Mouse (Mus musculus) layer of hippocampus, postnatal 14 days (tissue): Measurements from ENCODE around the gene Plxna4. TPM values are rescaled to one million over a fixed set of nuclear protein-coding genes. Genes with fewer than 3 reads are reported as not detected.
"Not testable (repeated sequence)": the region's sequence is repeated elsewhere in the genome, so short reads cannot be mapped to it uniquely, and the experiment has no call there.

Experiments used
- DNase-seq, 2 experiments: peaks; one replicate each; pipeline ENCODE4 v3.0.0; 2021 to 2022; ENCODE audit warnings: low spot score in 2 of 2, mixed read lengths in 1 of 2
- total RNA-seq, 2 experiments: library from RNA; stranded (reverse); gene quantifications; 2 replicates each; pipeline ENCODE4 v1.2.3; 2021

Gene Plxna4
- total RNA-seq, 2 experiments from 2014 or later, result 113 to 120 TPM

DNA sequence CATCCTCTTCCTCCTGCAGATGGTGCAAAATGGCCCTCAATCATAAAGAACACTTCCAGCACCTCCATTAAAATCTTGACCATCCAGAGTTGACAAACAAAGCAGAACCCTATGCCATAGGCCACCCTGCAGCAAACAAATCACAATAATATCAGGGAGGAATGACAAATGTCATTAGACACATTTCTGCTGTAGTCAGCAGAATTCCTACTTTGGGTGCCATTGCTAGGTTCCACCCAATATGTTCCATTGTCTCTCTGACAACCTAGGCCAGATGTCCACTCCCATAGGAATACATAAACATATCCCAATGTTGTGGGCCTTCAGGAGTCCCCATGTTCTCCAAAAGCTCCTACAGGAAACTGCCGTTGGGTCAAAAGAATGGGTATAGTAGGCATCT, 41.1 kb downstream of the Plxna4 start:
- no peak for DNase-seq

DNA sequence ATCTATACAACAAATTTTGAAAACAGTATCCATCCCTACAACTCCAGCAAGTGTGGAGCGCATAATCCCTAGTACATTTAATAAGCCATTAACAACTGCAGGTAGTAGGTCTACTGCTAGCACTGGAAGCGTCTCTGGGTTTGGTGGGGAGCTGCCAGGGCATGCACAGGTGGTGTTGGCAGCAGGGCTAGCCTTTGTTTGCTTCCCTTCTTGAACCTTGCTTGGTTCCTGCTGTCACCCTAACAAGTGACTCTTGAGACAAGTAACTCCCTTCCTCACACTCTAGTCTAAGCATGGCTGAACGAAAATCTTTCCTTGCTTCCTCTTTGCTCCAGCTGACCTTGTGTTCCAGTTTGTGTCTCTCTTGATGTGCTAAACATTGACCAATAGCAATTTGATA, 44.0 kb downstream of the Plxna4 start:
- no peak for DNase-seq

DNA sequence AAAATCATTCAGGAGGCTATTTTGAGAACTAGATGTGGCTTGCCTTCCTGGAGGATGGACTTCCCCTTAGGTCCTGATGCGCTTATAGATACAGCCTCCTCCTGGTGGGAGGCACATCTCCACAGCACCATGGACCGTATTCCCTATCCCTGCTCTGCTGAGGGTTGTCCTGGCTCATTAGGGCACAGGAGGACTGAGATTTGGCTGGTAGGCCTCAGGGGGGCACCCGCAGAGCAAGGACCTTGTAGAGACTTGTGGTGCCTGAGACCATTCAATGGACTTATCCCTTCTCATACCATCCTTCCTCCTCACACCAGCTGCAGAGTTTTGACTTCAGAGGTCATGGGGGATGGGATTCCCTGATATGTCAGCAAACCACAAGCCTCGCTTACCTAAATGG, 47.8 kb downstream of the Plxna4 start:
- no peak for DNase-seq

DNA sequence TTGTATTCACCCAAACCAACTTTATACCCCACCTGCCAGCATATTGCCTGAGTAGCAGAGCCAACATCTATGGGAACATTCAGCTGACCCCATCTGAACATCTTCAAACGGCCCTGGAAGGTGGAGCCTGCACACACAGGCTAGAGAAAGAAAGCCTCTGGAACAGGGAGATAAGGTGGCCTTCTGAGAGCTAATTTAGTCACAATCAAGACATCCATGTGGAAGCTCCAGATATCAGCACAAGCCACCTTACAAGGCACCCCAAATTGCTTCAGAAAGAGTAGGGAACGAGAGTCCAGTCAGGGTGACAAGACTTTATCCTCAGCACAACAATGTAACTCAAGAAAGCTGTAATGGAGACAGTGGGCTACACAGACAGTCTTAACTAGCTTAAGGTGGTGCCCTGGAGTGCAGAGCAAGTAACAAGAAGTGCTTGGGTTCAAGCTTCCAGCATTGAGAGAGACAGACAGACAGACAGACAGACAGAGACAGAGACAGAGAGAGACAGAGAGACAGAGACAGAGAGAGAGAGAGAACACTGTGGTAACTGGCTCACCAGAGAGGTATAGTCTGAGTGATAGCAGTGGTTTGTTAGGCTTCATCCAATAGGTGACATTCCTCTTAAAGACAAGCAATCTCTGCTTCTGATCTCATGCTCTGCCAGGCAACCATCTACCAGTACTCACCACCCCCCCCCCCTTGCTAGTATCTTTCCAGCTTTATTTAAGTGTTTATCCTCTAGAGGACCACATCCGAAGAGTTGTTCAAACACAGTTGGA, 53.8 kb downstream of the Plxna4 start:
- no peak for DNase-seq

DNA sequence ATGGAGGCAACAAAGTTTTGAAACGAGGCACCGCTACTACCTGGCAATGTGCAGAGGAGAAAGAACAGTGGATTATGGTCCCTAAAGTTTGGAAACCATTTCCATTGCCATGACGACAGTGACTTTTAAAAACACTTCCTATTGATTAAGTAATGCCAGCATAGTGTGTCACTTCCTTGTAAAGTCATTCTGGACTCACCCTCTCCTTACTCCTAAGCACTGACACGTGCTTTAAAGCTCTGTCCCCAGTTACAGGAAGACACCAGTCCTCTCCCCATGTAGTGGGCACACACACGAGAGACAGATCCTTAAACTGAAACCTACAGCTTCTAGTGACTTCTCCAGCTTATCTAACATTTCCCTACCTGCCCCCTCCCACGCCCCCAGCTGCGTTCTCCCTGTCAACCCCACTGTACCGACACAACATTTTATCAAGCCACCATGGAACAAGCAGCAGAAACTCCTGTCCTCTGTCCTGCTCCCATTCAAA, 59.9 kb downstream of the Plxna4 start:
- DNase-seq, result no peak

DNA sequence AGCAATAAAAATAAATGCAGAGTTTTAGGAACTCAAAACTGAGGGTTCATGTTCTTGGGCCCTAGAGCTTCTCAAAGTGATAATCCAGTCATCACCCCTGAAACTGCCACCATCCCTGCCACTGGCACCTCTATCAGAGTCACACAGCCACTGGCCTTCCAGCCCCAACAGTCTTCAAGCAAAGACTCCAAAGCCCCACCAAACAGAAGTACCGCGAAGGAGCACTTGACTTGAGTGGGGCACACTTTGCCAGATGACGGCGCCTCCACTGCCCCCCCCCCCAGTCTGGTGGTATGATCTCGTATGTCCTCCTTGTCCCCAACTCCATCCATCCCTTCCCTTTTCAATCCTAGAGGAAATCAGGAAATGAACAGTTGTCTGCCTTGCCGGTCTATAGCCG, 60.5 kb downstream of the Plxna4 start:
- no peak for DNase-seq

DNA sequence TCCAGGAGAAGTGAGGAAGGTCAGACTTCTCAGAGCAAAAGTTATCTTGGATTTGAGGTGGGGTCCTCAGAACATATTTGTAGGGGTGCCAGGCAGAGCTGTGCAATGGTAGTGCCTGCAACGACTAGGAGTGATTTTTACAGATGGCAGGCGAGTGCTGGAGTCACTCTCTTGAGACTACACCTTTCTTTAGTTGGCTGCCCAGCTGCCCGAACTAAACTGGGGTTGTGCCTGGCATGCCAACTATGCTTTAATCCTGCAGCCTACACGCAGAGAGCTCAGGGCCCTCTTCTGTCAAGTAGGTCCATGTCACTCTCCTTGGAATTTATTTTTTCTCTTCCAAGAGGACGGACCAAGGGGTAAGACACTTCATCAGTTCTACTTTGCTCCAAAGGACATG, 61.2 kb downstream of the Plxna4 start:
- DNase-seq, result no peak

DNA sequence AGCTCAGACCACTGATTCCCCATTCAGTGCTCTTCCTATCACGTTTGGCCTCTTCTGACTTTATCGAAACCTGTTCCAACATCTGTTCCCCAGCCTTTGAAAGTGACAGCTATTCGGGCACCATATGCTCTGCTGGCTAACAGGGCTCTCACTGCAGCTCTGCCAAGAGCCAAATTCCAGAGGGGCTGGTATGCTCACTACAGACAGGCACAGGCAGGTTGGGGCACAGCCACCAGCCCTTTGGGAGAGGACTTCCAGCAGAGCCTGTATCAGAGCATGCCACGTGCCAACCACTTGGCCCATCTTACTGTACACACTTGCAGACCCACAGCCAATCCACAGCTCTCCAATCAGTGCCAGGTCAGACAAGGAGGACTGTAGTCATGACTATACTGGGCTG, 67.9 kb downstream of the Plxna4 start:
- DNase-seq, result peak in 1 of 2 experiments; percentile 57

DNA sequence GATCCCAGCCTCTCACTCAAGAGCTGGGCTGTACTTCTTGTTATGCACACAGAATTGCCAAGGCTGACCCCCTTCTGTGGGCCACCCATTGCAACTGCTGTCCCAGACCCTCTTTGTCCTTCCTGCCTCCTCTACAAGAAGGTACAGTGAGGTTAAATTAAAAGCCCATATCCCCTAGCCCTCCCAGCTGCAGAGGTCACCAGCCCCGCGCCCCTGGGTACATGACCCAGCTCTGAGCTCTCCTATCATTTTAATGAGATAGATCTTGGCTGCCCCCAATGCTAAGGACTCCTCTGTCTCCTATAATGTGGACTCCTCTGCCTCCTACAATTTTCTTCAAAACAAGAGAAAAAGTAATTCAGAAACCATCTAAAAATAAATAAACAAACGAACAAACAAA, 69.4 kb downstream of the Plxna4 start:
- DNase-seq, result no peak

DNA sequence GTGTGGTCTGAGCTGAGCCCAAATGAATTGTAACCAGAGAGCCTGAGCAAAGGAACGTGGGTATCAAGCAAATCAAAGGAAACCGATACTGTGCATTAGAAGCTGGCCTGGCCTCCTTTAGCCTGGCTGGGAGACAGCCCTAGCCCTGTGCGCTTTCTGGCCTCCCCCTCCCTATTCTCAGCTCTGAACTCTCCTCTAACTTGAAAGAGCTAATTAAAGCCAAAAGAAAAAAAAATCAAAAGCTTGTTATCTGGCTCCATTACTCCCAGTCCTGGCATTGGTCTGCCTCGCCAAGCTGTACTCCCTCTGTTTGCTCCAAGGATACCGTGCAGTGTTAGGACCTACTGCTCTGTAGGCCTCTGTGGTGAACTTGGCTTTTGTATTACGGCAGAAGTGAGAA, 73.9 kb downstream of the Plxna4 start:
- DNase-seq, result peak in 1 of 2 experiments; percentile 29

DNA sequence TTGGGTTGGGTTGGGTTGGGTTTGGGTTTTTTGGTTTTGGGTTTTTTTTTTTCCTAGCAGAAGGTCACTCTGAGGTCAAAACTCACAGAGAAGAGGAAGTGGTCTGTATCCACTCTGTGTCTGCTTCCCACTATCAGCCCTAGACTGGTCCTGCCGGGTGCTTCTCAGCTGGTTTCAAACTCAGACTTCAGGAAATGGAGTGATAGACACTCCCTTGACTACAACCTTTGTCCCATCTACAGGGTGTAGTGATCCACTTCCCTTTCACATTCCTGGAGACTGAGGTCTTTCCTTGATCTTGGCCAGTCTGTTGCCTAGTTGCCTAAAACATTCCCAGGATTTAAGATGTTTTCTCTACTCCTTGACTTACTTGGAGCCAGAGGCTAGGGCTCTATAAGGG, 76.0 kb downstream of the Plxna4 start:
- DNase-seq, result no peak

DNA sequence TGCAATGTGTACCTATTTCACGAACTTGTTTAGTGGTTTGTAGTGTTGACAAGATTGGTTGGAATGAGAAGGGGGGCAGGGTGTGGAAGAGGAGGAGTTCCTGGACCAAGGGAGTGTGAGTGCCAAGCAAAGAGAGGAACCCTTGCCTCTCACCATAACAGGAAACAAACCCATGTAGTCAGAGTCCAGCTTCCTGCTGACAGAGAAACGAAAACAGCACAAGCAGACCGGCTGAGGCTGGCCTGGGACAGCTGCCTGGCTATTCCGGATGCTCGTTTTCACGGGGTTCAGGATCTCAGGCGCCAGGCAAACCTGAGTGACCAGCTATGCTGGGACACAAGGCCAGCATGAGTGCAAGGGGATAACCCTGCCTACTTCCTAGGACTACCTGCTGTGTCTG, 77.1 kb downstream of the Plxna4 start:
- DNase-seq, result no peak

DNA sequence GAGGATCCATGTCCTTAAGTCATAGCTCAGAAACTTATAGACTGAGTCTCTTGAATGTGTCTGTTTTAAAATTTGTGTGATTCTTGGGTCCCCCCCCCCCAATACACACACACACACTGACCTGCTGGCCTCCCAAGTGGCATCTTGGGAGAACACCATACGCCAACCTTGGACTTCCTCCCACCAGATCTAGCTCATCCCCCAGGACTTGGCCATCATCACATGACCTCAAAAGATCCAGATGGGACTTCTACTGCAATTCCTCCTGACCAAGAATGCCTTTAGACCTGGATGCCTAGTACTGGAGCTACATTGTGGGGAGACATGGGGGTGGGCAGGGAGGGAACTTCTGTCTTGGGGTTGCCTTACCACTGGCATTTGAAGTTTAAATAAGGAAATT, 77.5 kb downstream of the Plxna4 start:
- DNase-seq, result no peak

DNA sequence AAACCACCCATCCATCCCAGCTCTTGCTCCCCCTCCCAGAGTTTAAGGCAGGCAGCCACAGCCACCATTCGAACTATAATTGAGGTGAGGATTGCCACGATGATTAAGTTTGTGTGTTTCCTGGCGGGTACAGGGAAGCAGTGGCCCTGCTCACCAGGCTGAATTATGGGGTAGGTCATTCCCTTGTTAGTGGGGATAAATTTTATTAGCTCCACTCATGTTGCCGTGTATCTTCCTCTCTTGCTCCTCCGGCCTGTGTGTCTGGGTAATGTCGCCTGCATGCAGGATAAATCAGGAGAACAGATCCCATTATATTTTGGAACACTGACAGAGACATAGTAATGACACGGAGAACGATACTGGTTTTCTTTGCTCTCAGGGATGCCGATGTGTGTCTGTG, 78.9 kb downstream of the Plxna4 start:
- no peak for DNase-seq

DNA sequence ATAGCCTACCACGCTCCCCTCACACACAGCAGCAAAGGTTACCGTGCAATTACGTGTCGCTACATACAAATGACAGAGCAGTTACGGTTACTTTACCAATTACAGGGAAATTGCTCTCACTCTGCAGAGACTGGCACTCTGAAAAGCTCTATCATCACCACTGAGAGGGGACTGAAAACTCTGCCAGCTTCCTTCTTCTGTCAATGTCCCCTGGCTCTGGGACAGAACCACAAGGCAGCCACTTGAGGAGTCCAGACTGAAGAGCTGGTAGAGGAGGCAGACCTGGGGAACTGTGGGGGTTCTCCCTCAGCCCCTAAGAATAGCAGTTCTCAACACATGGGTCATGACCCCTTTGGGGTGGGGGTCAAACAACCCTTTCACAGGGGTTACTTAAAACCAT, 83.0 kb downstream of the Plxna4 start:
- peak in 1 of 2 experiments; percentile 31 for DNase-seq

DNA sequence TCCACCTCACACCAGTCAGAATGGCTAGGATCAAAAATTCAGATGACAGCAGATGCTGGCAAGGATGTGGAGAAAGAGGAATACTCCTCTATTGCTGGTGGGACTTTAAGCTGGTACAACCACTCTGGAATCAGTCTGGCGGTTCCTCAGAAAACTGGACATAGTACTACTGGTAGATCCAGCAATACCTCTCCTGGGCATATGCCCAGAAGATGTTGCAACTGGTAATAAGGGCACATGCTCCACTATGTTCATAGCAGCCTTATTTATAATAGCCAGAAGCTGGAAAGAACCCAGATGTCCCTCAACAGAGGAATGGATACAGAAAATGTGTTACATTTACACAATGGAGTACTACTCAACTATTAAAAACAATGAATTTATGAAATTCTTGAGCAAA, 86.8 kb downstream of the Plxna4 start:
- not testable (repeated sequence) for DNase-seq

DNA sequence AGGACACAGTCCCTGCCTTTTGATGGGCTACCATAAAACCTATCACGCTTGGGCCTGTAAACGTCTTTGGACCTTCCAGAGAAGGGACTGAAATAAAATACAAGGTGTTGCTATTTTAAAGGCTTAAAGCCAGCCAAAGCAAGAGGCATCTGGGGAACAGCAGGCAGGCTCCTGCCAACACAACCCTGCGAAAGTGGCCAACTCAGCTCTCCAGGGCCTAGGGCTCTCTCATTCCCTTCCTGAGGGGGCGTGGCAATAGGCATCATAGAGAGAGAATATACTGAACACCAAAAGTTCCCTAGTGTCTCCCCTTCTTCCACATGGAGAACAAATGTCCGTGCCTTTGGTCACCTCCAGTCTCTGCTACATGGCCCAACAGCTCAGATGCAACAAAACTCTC, 89.9 kb downstream of the Plxna4 start:
- DNase-seq, result no peak

DNA sequence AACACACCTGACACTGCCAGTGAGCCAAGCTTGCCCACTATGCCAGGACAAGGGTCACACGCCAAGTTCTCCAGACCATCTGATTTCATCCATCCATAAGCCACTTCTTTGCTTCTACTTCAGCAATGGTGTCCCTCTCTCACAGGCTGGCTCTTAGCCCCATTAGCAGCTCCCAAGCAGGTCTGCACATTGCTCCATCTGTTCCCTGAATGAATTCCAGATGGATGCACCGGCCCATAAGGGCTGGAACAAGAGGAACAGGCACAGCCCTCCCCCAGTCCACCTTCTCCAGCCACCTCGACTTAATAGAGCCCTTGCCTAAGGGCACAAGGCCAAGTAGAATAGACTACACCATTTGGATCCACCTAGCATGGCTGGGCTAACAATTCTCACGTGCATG, 91.9 kb downstream of the Plxna4 start:
- peak; percentile 46 to 70 for DNase-seq

DNA sequence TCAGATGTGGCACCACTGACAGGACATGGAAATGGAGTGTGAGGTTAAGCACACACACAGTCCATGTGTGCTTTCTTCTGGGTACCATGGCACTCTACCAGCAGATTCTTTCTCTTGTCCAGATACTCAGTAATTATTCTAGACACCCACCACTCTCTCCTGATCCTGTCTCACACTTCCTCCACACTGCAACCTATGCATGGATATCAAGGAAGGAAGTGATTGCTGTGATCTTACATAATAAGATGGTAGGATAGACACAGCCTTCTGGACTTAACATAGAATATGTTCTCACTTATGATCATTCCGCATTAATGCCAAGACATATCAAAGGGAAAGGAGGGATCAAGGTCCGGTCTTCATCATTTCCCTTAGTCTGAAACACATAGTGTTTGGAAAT, 92.5 kb downstream of the Plxna4 start:
- no peak for DNase-seq

DNA sequence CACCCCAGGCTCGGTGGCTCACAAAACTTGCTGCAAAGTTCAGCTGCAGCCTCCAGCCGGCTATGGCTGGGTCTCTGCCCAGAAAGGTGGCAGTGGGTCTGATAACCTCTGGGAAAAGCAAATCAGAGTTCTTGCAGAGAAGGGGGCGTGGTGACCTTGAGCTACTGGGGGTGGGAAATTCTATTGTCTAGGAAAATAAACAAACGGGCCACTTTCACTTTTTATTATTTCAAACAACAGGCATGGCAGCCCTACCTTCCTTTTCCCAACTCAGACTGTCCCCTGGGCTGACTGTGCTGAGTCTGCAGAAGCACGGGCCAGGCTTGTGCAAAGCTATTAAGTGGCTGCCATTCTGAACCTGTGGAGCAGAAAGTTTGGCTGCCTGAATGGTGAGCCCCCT, 94.4 kb downstream of the Plxna4 start:
- no peak for DNase-seq

DNA sequence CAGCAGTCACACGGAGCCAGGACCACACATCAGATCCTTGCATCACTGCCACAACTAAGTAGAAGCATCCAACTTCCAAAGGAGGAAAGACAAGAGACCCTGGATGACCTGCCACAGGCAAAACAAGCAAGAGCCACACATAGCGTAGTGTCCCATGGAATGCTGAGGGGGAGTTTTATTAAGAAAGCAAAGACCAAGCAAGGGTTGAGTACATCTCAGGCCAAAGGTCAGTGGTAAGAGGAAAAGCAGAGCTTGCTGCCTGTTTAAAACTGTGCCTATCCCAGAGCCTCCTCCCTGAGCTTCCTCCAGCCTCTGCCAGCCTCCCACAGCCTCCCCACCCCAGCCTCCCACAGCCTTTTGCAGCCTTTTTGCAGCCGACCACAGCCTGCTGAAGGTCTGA, 100.9 kb downstream of the Plxna4 start:
- no peak for DNase-seq

DNA sequence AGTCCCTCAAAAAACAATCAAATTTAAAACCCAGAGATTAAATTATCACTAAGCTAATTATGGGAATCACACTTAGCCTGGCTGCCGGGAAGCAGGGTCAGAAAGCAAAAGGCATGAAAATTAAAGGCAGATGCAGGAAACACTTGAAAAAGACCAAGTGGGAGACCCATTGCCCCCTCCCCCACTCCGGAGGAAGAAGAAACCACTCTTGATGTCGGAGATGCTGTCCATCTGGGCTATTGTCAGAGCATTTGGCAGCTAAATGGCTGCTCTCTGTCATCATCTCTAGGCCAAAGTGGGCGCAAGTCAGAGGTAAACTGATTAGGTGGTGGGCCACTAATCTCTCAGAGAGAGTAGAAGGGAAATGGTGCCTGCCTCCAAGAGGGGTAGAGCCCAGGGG, 105.5 kb downstream of the Plxna4 start:
- DNase-seq, result no peak

DNA sequence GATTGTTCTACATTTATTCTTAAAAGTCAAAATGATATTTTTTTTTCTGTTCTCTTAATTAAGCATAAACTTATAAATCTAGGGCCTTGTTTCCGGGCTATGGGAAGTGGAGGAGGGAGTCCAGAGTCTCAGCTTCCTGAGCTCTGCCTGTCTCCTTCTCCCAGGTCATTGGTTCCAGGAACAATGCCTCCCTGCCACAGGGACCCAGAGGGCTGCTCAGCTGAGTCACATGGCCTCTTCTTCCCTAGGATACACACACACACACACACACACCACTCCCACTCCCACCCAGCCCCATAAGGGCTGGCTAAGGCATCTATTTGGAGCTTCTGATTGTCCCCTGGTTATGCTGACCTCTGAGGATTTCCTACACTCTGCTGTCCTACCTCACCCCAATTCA, 107.3 kb downstream of the Plxna4 start:
- no peak for DNase-seq
